11 mouse cellular contexts compared by ENCODE assay signal in the genomic region with DNA sequence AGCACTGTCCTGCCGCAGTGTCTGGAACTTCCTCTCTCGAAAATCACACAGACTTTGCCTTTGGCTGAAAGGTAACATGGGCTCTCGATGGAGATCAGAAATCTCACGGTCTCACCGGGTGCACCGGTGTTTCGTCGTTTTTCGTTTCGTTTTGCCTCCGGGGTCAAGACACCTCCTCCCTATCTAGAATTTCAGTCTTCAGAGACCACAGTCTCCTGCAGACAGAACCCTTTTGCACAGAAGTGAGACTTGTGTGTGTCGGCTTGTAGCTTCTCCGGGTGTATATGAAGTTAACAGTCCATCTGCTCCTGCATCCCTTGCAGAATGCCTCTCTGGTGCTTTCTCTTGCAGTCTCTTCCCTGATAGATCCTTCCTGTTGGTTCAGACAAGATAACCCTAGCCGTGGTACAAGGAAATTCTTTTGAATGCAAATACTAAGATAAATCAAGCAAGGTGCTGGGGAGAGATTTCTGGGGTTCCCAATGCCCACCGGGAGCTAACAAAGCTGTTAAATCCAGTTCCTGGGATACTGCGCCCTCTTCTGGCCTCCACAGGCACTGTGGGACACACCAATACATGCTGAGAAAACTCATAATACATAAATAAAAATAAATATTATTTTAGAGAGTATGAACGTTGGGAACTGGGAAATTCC. TPM values are rescaled to one million over a fixed set of nuclear protein-coding genes. Genes with fewer than 3 reads are reported as not detected.
DNase-seq lines count a peak whose midpoint lies in the region; ATAC-seq lines count a peak whose summit lies in the region.
"Had no signal": no experiment of that assay in that cellular context is flagged by ENCODE, and none has a peak within 500 bp of the region (broad histone marks: within the 10 kb centered on the region; RNA-seq: fewer than 3 reads in every experiment).

No protein-coding gene starts in this region.

- H3K4me2 ChIP-seq in heart, embryonic 11.5 days: no peak overlapping the region

- no peaks in the 10 kb centered on the region for H3K4me1 ChIP-seq in heart, embryonic 11.5 days (ENCODE audit: control insufficient read depth, insufficient read depth, low read length)

- no peaks in the 10 kb centered on the region for H3K27me3 ChIP-seq in heart, embryonic 11.5 days (ENCODE audit: control insufficient read depth, insufficient read depth, low read length)

- H3K27ac ChIP-seq in heart, embryonic 11.5 days (ENCODE audit: low read depth, low read length): no peak overlapping the region

- H3K9ac ChIP-seq in heart, embryonic 11.5 days (ENCODE audit: low read depth, low read length): no peak overlapping the region

- no peaks in the 10 kb centered on the region for H3K36me3 ChIP-seq in heart, embryonic 11.5 days (ENCODE audit: control insufficient read depth, insufficient read depth, low read length)

- no peak overlapping the region for H3K4me3 ChIP-seq in heart, embryonic 11.5 days (ENCODE audit: low read depth, low read length)

- no peak for ATAC-seq in CD4-positive, CD25-positive, alpha-beta regulatory T cell, adult 4 months
- ATAC-seq in granulocyte monocyte progenitor cell, adult 5-6 weeks (replicated peaks; ENCODE audit: poor library complexity, severe bottlenecking): no peak
- ATAC-seq in heart, embryonic 11.5 days (replicated peaks; ENCODE audit: insufficient number of reproducible peaks, low FRiP score, low TSS enrichment): no peak

- WGBS in heart, embryonic 11.5 days (ENCODE audit: insufficient replicate concordance): 68% methylated on average over 17 of the region's 17 CpGs

- H3K9me3 ChIP-seq in heart, embryonic 11.5 days (replicated peaks; ENCODE audit: control insufficient read depth, low read length): no peaks in the 10 kb centered on the region

- peak; percentile 13 for DNase-seq in CD4-positive, CD25-positive, alpha-beta regulatory T cell, adult 2 months (ENCODE audit: low read depth, low spot score)
- DNase-seq in layer of hippocampus, postnatal 10 days (ENCODE audit: low spot score in 2 of 2): peak; percentile 53 to 64
- no peak for DNase-seq in layer of hippocampus, adult 9-10 months (ENCODE audit: low spot score)
- DNase-seq in R1 (ENCODE audit: low read depth, low spot score): peak; percentile 9
- DNase-seq in kidney, postnatal 4 days: peak; percentile 74 to 80

RNA-seq across cellular contexts. Expression of a gene that starts 22.5 kb away (rescaled TPM):
- polyA plus RNA-seq in CD4-positive, CD25-positive, alpha-beta regulatory T cell, adult 4 months (2017; shearing (Covaris generic)): not detected
- total RNA-seq in layer of hippocampus, postnatal 10 days (2021): not detected
- not detected in 2 replicates for total RNA-seq in granulocyte monocyte progenitor cell, adult 5-6 weeks (2014; fragmentation: Nextera tagmentation)
- total RNA-seq in granulocyte monocyte progenitor cell, adult 5-6 weeks (2017): not detected in 2 replicates
- not detected in 2 replicates for polyA plus RNA-seq in heart, embryonic 11.5 days (2014; fragmentation: Nextera tagmentation; extraction: Ambion mirVana)
- total RNA-seq: layer of hippocampus, postnatal 25 days had no signal
- polyA plus RNA-seq: embryonic facial prominence, embryonic 14.5 days; neural tube, embryonic 14.5 days had no signal

RNA-seq across cellular contexts. Expression of a gene that starts 27.8 kb away (rescaled TPM):
- not detected for polyA plus RNA-seq in CD4-positive, CD25-positive, alpha-beta regulatory T cell, adult 4 months (2017; shearing (Covaris generic))
- total RNA-seq in layer of hippocampus, postnatal 10 days (2021): not detected
- total RNA-seq in granulocyte monocyte progenitor cell, adult 5-6 weeks (2014; fragmentation: Nextera tagmentation): not detected in 2 replicates
- not detected in 2 replicates for total RNA-seq in granulocyte monocyte progenitor cell, adult 5-6 weeks (2017)
- not detected in 2 replicates for polyA plus RNA-seq in heart, embryonic 11.5 days (2014; fragmentation: Nextera tagmentation; extraction: Ambion mirVana)
- total RNA-seq: layer of hippocampus, postnatal 25 days had no signal
- polyA plus RNA-seq: embryonic facial prominence, embryonic 14.5 days; neural tube, embryonic 14.5 days had no signal

RNA-seq across cellular contexts. Expression of a gene that starts 43.9 kb away (rescaled TPM):
- polyA plus RNA-seq in CD4-positive, CD25-positive, alpha-beta regulatory T cell, adult 4 months (2017; shearing (Covaris generic)): not detected
- total RNA-seq in layer of hippocampus, postnatal 10 days (2021): not detected
- total RNA-seq in granulocyte monocyte progenitor cell, adult 5-6 weeks (2014; fragmentation: Nextera tagmentation): not detected in 2 replicates
- not detected in 2 replicates for total RNA-seq in granulocyte monocyte progenitor cell, adult 5-6 weeks (2017)
- polyA plus RNA-seq in heart, embryonic 11.5 days (2014; fragmentation: Nextera tagmentation; extraction: Ambion mirVana): not detected in 2 replicates
- total RNA-seq: layer of hippocampus, postnatal 25 days had no signal
- polyA plus RNA-seq: neural tube, embryonic 14.5 days had no signal
